Mouse (Mus musculus) macrophage (primary cell): ENCODE data around the gene Msrb3. TPM values are rescaled to one million over a fixed set of nuclear protein-coding genes. Genes with fewer than 3 reads are reported as not detected.

Experiments used
- H3K27ac ChIP-seq: fragments of 350-480 bp; formaldehyde crosslinking; 2 replicates; pipeline ENCODE4 v1.9.0; 2021
- H3K36me3 ChIP-seq: fragments of 350-480 bp; formaldehyde crosslinking; 2 replicates; pipeline ENCODE4 v1.9.0; 2021; ENCODE audit errors: inconsistent target
- H3K4me3 ChIP-seq: fragments of 350-480 bp; formaldehyde crosslinking; 2 replicates; pipeline ENCODE4 v1.9.0; 2021; ENCODE audit errors: inconsistent target
- H3K79me2 ChIP-seq: fragments of 350-480 bp; formaldehyde crosslinking; 2 replicates; pipeline ENCODE4 v1.9.0; 2021; ENCODE audit errors: inconsistent target
- WGBS: methylation state at CpG from one replicate; pipeline ENCODE4 v1.1.7; 2026; ENCODE audit warnings: inconsistent platforms; ENCODE audit not compliant: missing documents; 5-methylcytosine and 5-hydroxymethylcytosine counted together
- polyA plus RNA-seq: library from polyadenylated mRNA; stranded (reverse); fragments of 250-400 nt; gene quantifications from 3 replicates; pipeline ENCODE4 v1.2.4, GENCODE M21; 2018; ENCODE audit warnings: inconsistent platforms

Gene Msrb3
- polyA plus RNA-seq, 1 experiment from 2014 or later, result 0.10 TPM

DNA sequence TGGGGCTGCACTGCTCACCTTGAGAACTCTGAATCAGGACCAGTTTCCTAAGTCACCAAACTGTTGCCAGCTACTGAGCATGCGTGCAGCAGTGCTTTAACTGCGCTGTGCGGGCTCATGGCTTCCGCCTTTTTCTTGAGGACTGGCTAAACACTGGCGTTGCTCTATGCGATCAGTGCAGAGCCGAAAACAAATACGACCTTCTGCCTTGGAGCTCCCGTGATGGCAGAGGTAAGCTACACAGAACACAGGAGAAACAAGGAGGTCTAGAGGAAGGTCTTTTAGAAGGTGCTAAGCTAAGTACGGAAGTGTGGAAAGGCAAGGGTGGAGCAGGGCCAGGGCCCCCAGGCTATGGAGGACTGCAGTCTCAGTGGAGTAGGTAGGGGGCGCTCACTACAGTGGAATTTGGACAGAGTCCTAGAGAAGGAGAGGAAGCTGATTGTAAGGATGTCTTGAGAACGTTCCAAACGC is 41.3 kb downstream of the Msrb3 start:
- 66% methylated on average over 13 of the region's 13 CpGs for WGBS
- Histone ChIP-seq H3K27ac (no peak overlapping the region), H3K79me2 (no peaks in the 10 kb centered on the region), H3K36me3 (no peaks in the 10 kb centered on the region), H3K4me3 (no peak overlapping the region)

DNA sequence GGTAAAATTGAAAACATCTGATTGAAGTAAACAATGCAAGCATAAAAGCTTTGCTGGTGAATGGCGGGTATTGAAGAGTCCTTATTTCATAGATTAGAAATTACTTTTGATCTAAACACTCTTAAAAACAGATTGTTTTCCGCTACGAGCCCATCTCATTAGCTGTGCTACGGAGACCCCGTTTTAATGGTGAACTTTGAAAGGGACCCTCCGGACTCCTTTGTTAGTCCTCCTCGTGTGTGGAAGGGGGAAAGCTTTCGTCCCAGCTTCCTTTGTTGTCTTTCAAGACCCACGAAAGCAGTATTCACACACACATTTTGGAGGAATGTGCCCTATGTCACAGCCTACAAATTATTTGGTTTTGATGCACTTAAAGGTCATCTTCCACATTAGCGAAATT is 44.6 kb downstream of the Msrb3 start:
- Histone ChIP-seq H3K36me3 (no peaks in the 10 kb centered on the region), H3K27ac (no peak overlapping the region), H3K79me2 (no peaks in the 10 kb centered on the region), H3K4me3 (no peak overlapping the region)
- 91% methylated on average over 10 of the region's 10 CpGs for WGBS

DNA sequence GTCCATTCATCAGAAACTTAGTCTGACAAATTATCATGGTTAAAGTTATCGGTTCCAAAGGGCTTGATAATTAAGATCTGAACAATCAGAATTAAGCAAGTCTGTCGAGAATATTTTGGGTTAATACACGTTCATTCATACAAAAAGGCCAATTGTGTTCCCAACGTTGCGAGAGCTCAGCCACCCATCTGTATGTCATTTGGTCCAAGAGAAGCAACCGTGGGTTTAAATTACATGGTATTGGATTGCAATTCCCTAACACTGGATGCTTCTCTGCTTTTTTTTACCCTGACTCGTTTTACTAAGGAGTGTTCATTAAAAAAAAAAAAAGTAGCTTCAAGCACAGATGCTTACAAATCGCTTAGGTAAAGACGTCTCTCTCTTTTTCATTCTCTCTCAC is 45.1 kb downstream of the Msrb3 start:
- H3K79me2 ChIP-seq, result no peaks in the 10 kb centered on the region
- WGBS, result 97% methylated on average over 9 of the region's 9 CpGs
- H3K4me3 ChIP-seq, result no peak overlapping the region
- no peaks in the 10 kb centered on the region for H3K36me3 ChIP-seq
- no peak overlapping the region for H3K27ac ChIP-seq

DNA sequence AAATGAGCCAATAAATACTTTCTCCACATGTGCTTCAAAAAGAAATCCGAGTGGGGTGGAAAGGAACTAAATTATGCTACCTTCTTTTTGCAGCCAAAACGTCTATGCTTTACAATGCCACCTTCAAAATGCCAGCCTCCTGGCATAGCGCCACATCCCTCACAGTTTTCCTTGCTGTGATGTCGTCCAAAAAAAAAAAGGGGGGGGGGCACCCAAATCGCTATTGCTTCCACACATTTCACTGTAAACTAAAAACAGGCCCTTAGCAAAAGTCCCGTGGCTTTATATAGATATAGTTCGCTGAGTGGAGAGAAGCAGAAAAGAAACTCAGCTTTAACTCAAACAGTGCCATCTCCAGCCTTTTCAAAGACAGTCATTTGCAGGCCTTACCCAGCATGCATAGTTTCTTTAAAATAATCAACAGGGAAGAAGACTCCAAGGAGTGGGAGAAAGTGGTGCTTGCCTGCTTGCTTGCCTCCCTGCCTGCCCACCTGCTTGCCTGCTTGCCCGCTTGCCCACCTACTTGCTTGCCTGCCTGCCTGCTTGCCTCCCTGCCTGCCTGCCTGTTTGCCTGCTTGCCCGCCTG is 47.6 kb downstream of the Msrb3 start:
- no peak overlapping the region for H3K27ac ChIP-seq
- no peak overlapping the region for H3K4me3 ChIP-seq
- no peaks in the 10 kb centered on the region for H3K79me2 ChIP-seq
- 93% methylated on average over 9 of the region's 9 CpGs for WGBS
- no peaks in the 10 kb centered on the region for H3K36me3 ChIP-seq

DNA sequence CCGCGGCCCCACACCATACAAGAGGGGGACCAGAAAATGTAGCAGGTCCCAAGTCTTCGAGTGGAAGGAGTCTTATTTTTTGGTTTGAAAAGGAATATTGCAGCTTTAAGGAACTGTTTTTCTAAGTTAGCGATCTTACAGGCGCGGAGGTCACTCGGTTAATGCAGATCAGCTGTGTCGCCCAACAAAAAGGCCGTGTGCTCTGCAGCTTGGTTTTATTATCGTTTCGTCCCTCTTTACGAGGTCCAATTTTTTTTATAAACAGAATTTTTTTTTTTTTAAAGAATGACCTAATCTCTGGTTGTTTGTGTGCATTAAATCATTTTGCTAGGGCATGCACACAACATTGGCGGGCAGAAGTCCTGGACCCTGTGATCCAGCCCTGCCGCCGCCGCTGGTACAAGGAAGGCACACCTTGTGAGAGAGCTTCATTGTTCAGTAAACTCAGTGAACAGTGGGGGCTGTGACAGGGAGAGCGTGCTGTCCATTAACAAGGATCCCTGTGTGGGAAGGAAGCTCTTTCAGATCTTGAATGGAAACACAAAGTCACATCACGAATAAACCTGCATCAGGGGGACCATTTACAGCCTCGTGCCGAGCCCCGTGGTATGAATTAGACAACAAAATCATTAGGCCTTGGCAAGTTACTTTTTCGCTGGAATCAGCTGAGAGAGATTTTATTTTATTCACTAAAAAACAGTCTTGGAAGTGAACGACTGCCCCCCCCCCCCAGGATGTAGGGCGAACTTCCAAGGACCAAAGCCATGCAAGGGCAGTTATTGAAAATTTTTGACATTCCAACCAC is 48.3 kb downstream of the Msrb3 start:
- Histone ChIP-seq H3K79me2 (no peaks in the 10 kb centered on the region), H3K27ac (no peak overlapping the region), H3K4me3 (no peak overlapping the region), H3K36me3 (no peaks in the 10 kb centered on the region)
- 94% methylated on average over 24 of the region's 24 CpGs for WGBS

DNA sequence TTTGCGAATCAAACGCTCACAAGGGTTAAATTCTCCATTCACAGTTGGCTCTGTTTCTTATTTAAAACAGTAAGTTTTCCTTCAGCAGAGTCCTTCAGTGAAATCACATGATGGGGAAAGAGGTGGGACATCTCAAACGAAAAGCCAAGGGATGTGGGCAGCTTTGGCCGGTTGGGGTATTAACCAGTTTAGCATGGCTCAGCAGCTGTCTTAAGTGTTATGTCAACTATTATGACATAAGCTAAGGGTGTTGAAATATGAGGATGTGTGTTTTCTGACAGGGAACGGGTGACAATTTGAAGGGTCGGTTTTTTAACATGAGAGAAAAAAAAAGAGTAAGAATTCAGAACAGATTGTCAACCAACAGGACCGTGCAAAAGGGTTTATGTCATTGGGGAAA is 50.2 kb downstream of the Msrb3 start:
- WGBS, result 35% methylated on average over 7 of the region's 7 CpGs
- no peaks in the 10 kb centered on the region for H3K79me2 ChIP-seq
- H3K4me3 ChIP-seq, result no peak overlapping the region
- no peaks in the 10 kb centered on the region for H3K36me3 ChIP-seq
- peak overlapping the region; percentile 52 for H3K27ac ChIP-seq

DNA sequence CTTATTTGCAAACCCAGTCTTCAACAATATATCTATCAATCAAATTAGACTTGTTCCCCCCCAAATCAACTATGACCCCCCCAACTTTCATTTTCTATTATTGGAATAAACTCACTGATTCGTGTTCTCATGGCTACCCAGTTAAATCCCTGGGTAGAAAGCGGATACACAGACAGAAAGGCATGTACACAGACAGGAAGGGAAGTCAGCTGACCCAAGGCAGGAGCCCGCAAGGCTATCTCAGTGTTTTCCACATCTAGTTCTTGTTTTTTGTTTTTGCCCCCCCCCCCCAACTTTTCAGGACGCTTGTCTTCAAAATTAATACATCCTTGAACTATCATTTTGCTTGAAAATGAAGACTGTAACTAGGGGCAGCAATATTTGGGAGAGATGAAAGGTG is 51.1 kb downstream of the Msrb3 start:
- WGBS, result 19% methylated on average over 4 of the region's 4 CpGs
- no peak overlapping the region for H3K4me3 ChIP-seq
- no peaks in the 10 kb centered on the region for H3K79me2 ChIP-seq
- H3K36me3 ChIP-seq, result no peaks in the 10 kb centered on the region
- peak overlapping the region; percentile 52 for H3K27ac ChIP-seq

DNA sequence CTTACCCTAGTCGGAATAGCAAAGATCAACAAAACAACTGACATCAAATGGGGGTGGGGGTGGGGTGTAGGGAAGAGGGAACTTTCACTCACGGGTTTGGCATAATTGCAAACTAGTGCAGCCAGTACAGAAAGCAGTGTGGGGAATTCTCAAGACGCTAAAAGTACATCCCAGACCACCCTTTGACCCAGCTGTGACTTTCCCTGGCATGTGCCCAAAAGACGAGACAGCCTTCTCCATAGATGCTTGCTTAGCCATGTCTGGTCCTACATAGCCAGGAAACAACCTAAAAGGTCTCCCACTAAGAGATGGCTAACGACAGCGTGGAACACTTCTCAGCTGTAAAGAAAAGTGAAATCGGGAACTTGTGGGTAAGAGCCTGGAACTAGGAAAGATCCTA is 58.9 kb downstream of the Msrb3 start:
- WGBS, result 85% methylated on average over 7 of the region's 7 CpGs
- Histone ChIP-seq H3K79me2 (no peaks in the 10 kb centered on the region), H3K36me3 (no peaks in the 10 kb centered on the region), H3K4me3 (no peak overlapping the region), H3K27ac (no peak overlapping the region)

DNA sequence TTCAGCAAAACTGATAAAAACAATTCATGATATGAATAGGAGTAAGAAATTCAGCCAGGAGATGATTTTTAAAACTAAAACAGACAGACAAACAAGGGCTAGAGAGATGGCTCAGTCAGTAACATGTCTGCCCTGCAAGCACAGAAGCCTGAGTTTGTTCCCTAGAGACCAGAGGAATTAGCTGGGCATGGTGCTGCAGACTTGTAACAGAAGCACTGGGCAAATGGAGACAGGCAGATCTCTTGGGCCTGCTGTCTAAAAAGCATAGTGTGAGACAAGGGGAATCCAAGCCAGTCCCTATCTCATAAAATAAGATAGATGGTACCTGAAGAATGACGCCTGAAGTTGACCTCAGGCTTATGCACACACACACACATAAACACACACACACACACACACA is 64.4 kb downstream of the Msrb3 start:
- no CpG with 5 or more reads among the region's 1 CpGs for WGBS
- Histone ChIP-seq H3K27ac (no peak overlapping the region), H3K79me2 (no peaks in the 10 kb centered on the region), H3K36me3 (no peaks in the 10 kb centered on the region), H3K4me3 (no peak overlapping the region)

DNA sequence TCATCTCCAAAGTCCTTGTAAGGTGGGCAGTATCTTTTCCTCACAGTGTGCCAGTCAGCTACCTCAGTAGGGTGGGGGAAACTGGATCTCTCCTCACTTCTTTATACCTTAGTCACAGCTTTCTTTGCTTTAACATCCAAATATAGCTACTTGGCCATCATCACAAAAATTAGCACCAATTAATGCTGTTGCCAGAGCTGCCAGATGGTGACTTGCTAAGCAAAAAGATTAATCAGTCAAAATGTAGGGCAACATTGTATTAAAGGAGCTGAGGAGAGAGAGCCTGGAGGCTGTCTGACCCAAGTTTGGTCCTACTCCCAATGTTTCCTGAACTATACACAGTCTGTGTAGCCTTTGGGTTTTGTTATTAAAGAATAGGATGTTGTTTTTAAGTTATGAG is 65.1 kb downstream of the Msrb3 start:
- H3K27ac ChIP-seq, result no peak overlapping the region
- no peaks in the 10 kb centered on the region for H3K79me2 ChIP-seq
- no peaks in the 10 kb centered on the region for H3K36me3 ChIP-seq
- no peak overlapping the region for H3K4me3 ChIP-seq

DNA sequence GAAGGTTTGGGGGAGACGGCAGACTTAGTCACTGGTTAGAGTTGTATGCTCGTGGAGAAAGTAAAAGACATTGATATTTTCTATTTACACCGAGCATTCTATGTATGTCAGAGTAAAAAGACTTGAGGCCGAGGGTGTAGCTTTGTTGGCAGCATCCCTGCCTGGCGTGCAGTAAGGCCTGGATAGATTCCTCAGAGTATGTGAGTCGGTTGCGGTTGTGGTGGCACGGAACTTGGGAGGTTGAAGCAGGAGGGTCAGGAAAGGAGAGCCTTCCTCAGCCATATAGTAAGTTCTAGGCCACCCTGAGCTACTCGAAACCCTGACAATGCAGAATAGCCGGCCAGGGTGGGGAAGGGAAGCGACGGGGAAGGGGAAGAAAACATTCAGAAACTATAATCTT is 71.1 kb downstream of the Msrb3 start:
- 93% methylated on average over 12 of the region's 12 CpGs for WGBS
- H3K79me2 ChIP-seq, result no peaks in the 10 kb centered on the region
- H3K27ac ChIP-seq, result no peak overlapping the region
- H3K4me3 ChIP-seq, result no peak overlapping the region
- H3K36me3 ChIP-seq, result no peaks in the 10 kb centered on the region

DNA sequence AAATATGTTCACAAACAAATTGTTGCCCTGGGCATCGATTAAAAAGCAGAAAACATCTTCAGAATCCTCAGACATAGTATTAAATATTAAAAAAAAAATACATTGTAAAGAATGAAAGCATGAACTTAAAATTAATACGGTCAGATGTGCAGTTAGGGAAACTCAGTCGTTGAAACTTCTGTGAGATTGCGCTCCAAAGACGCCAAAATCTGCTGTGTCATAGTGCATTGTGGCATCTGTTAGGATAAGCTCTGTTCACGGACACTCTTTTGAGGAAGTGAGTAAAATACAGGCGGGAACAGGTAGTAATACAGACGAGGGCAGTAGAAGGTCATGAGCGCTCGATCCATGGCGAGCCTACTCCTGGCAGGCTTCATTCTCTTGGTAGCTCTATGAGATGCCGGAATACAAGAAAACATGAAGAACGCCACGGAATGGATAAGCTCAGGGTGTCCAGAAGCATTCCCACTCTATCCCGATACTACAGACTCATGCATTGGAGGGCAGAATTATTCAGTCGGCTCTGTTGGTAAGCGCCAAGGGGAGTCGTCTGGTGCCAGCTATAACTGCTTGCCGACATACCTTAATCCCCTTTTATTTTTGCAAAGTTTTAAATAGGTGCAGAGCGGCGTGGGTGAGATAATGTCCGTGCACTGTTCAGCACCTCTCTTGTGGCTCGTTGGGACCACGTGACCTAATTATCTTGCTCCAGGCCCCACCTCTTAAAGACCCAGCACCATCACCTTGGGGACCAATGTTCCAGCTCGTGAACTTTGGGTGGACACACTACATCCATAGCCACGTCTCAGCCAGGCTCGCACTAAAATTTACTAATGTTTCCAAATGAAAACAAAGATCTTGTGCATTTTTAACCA is 71.9 kb downstream of the Msrb3 start:
- H3K4me3 ChIP-seq, result no peak overlapping the region
- H3K27ac ChIP-seq, result no peak overlapping the region
- 55% methylated on average over 27 of the region's 27 CpGs for WGBS
- no peaks in the 10 kb centered on the region for H3K79me2 ChIP-seq
- no peaks in the 10 kb centered on the region for H3K36me3 ChIP-seq

DNA sequence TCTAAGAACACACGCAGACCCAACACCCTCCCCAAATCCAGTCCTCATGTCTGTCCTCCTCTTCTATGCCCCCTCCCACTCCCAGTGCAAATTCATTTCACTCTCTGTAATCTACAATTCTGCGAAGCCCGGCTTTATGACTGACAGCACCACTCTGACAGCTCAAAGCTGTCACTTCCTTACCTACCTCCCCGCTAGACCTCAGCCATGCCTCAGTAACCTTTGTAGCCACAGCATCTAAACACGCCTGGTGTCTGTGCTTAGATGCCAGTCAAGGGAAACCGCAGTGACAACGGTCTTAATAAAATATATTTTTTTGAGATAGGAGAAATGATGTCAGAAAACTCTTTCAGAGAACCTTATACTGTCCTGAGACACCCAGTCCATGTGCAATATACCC is 72.5 kb downstream of the Msrb3 start:
- Histone ChIP-seq H3K4me3 (no peak overlapping the region), H3K36me3 (no peaks in the 10 kb centered on the region)
- WGBS, result 39% methylated on average over 7 of the region's 7 CpGs

DNA sequence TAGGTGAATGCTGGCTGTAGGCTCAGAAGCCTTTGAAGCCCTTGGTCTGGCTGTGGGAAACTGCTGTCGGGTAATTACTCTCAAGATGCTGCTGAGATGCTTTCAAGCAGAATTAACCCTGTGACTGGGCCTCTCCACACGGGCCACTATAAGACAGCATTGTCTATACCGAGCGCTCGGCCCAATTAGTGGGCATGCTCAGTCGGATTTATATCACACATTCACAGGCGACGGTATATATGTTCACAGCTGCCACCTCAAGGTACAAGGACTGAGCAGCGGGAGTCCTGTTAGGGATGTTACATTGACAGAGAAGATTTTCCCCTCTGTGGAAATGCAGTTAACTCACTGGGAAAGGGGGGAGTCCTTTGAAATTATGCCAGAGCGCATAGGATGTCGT is 73.3 kb downstream of the Msrb3 start:
- no peaks in the 10 kb centered on the region for H3K36me3 ChIP-seq
- H3K79me2 ChIP-seq, result no peaks in the 10 kb centered on the region
- WGBS, result 92% methylated on average over 11 of the region's 11 CpGs
- no peak overlapping the region for H3K4me3 ChIP-seq
- no peak overlapping the region for H3K27ac ChIP-seq

More for the DNA sequence above, 72.5 kb downstream of the Msrb3 start:
- H3K79me2 ChIP-seq, result no peaks in the 10 kb centered on the region
- H3K27ac ChIP-seq, result no peak overlapping the region
